Mouse (Mus musculus) embryonic facial prominence, embryonic 10.5 days (tissue): ENCODE measurements at regions not wholly inside any gene's neighbourhood (a gene's known extent, or its start where the extent isn't known, plus 50 kb on each side); places are given as distances from the start of the nearest gene placed in this dataset.
A peak's percentile ranks its signal among the peaks of the same experiment; 100 is the strongest.

ENCODE experiments used
- DNase-seq: peaks from one replicate; pipeline ENCODE4 v3.0.0-alpha.2; 2017; ENCODE audit warnings: low spot score
- H3K27ac ChIP-seq: fragments of 300-500 bp; sonication (generic); replicated peaks from 2 replicates; pipeline ENCODE4 v1.5.1; 2016; ENCODE audit warnings: mild to moderate bottlenecking
- H3K27me3 ChIP-seq: fragments of 300-500 bp; sonication (generic); replicated peaks from 2 replicates; pipeline ENCODE4 v1.6.1; 2016; ENCODE audit warnings: low read depth, mild to moderate bottlenecking; ENCODE audit not compliant: poor library complexity, severe bottlenecking
- H3K36me3 ChIP-seq: fragments of 300-500 bp; sonication (generic); replicated peaks from 2 replicates; pipeline ENCODE4 v1.6.1; 2016; ENCODE audit warnings: mild to moderate bottlenecking, moderate library complexity
- H3K4me1 ChIP-seq: fragments of 300-500 bp; sonication (generic); 2 replicates; pipeline ENCODE4 v1.6.1; 2016
- H3K4me3 ChIP-seq: fragments of 300-500 bp; sonication (generic); 2 replicates; pipeline ENCODE4 v1.5.1; 2016; ENCODE audit warnings: mild to moderate bottlenecking, moderate library complexity
- H3K9me3 ChIP-seq: fragments of 300-500 bp; sonication (generic); 2 replicates; pipeline ENCODE4 v1.6.1; 2016; ENCODE audit warnings: mild to moderate bottlenecking
- WGBS: fragments of 180-500 bp; shearing (Covaris S2); methylation state at CpG from one replicate; pipeline ENCODE4 v1.1.7; 2016; 5-methylcytosine and 5-hydroxymethylcytosine counted together

DNA sequence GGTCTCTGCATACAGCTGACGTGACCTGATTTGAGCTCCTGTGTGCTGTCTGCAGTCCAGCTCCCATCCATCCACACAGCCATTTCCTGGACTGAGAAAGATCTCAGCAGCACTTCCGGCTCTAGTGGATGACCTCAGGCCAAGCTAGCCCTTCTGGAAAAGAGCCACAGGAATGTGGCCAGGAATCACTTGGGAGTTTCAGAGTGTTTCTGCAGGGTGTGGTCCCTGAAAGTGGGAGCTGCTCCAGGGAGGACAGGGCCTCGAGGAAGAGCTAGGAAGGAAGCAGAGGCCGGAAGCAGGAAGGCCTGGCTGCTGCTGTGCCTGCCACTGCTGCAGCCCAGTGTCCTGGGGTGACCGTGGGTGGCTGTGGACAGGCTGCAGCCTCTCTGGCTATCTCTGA lies 142.5 kb downstream of the Chst1 start:
- no peaks in the 10 kb centered on the region for H3K27me3 ChIP-seq
- H3K4me3 ChIP-seq, result no peak overlapping the region
- H3K9me3 ChIP-seq, result no peaks in the 10 kb centered on the region
- H3K36me3 ChIP-seq, result no peaks in the 10 kb centered on the region
- H3K27ac ChIP-seq, result no peak overlapping the region
- WGBS, result 57% methylated on average over 5 of the region's 5 CpGs
- DNase-seq, result no peak
- H3K4me1 ChIP-seq, result peaks cover 29% of the 10 kb centered on the region

- Histone ChIP-seq H3K27me3 (no peaks in the 10 kb centered on the region), H3K27ac (no peak overlapping the region), H3K4me3 (no peak overlapping the region), H3K36me3 (no peaks in the 10 kb centered on the region), H3K9me3 (no peaks in the 10 kb centered on the region), H3K4me1 (peaks cover 27% of the 10 kb centered on the region)
- no peak for DNase-seq
These were observed 143.2 kb downstream of the Chst1 start for GRCm38 (mm10) chr2:92742671-92743070.

GRCm38 (mm10) chr2:92743152-92743551 lies 143.6 kb downstream of the Chst1 start:
- 49% methylated on average over 5 of the region's 5 CpGs for WGBS
- Histone ChIP-seq H3K9me3 (no peaks in the 10 kb centered on the region), H3K27me3 (no peaks in the 10 kb centered on the region), H3K4me1 (peaks cover 23% of the 10 kb centered on the region), H3K27ac (no peak overlapping the region), H3K36me3 (no peaks in the 10 kb centered on the region), H3K4me3 (no peak overlapping the region)
- DNase-seq, result no peak

DNA sequence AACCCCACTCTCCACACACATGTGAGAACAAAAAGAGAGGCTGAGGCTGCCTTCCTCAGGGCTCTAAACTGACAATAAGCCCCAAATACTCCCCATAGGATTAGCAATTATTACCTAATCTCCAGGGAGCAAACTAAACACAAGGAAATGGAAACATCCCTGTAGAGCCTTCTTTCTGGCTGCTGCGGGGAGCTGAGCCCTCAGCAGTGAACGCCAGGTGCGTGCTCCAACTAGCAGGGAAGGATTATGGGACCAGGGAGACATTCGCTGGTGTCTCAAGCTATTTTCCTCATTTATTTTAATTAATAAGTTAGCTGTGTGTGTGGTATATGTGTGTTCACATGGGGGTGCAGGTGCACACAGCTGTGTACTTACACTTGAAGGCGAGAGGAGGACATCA lies 144.4 kb downstream of the Chst1 start:
- Histone ChIP-seq H3K4me1 (peaks cover 21% of the 10 kb centered on the region), H3K4me3 (no peak overlapping the region), H3K27ac (no peak overlapping the region), H3K27me3 (no peaks in the 10 kb centered on the region), H3K36me3 (no peaks in the 10 kb centered on the region), H3K9me3 (no peaks in the 10 kb centered on the region)
- DNase-seq, result no peak
- 52% methylated on average over 5 of the region's 5 CpGs for WGBS

- WGBS, result 75% methylated on average over 2 of the region's 2 CpGs
These were observed 147.9 kb downstream of the Chst1 start for GRCm38 (mm10) chr2:92747406-92747805.

GRCm38 (mm10) chr2:92750116-92750515 lies 150.6 kb downstream of the Chst1 start:
- H3K27me3 ChIP-seq, result no peaks in the 10 kb centered on the region
- no peak for DNase-seq
- H3K4me1 ChIP-seq, result peaks cover 20% of the 10 kb centered on the region
- no peaks in the 10 kb centered on the region for H3K9me3 ChIP-seq
- H3K36me3 ChIP-seq, result no peaks in the 10 kb centered on the region
- H3K4me3 ChIP-seq, result no peak overlapping the region
- peak overlapping the region; percentile 45; the same call in 1 of the 2 replicates for H3K27ac ChIP-seq
- 52% methylated on average over 4 of the region's 4 CpGs for whole genome bisulfite sequencing

More at GRCm38 (mm10) chr2:92747406-92747805, 147.9 kb downstream of the Chst1 start:
- H3K4me3 ChIP-seq, result no peak overlapping the region
- H3K4me1 ChIP-seq, result peaks cover 36% of the 10 kb centered on the region
- DNase-seq, result no peak
- H3K27me3 ChIP-seq, result no peaks in the 10 kb centered on the region
- H3K36me3 ChIP-seq, result no peaks in the 10 kb centered on the region
- no peak overlapping the region for H3K27ac ChIP-seq
- H3K9me3 ChIP-seq, result no peaks in the 10 kb centered on the region

- Histone ChIP-seq H3K27ac (peak overlapping the region; percentile 14; the same call in 1 of the 2 replicates), H3K27me3 (no peaks in the 10 kb centered on the region)
- DNase-seq, result no peak
These were observed 151.2 kb downstream of the Chst1 start for GRCm38 (mm10) chr2:92750672-92751071.

GRCm38 (mm10) chr2:92751256-92751655 lies 151.7 kb downstream of the Chst1 start:
- H3K27ac ChIP-seq, result peak overlapping the region; percentile 14; the same call in 1 of the 2 replicates
- no peak overlapping the region for H3K4me3 ChIP-seq
- H3K9me3 ChIP-seq, result no peaks in the 10 kb centered on the region
- H3K27me3 ChIP-seq, result no peaks in the 10 kb centered on the region
- WGBS, result 61% methylated on average over 8 of the region's 8 CpGs
- no peaks in the 10 kb centered on the region for H3K36me3 ChIP-seq
- no peak for DNase-seq
- peaks cover 20% of the 10 kb centered on the region for H3K4me1 ChIP-seq

More at GRCm38 (mm10) chr2:92750672-92751071, 151.2 kb downstream of the Chst1 start:
- peaks cover 20% of the 10 kb centered on the region for H3K4me1 ChIP-seq
- WGBS, result 54% methylated on average over 4 of the region's 4 CpGs
- no peaks in the 10 kb centered on the region for H3K36me3 ChIP-seq
- H3K4me3 ChIP-seq, result no peak overlapping the region
- H3K9me3 ChIP-seq, result no peaks in the 10 kb centered on the region

DNA sequence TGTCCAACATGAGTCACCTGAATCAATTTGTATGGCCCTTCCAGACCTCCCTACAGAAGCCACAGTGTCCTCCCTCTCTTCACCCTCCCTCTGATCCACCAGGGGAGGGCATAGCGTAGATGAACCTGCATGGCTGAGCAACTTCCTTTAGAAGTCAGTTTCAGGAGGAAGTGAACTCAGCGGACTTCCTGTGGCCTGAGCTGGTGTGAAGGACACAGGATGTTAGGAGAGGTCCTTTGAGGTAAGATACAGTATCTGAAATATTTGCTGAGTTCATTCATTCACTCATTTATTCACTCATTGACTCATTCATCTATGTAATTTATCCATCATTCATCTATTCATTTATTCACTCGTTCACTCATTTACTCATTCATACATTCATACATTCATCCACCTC lies 152.6 kb downstream of the Chst1 start:
- 86% methylated on average over 3 of the region's 3 CpGs for WGBS
- Histone ChIP-seq H3K4me3 (no peak overlapping the region), H3K27ac (no peak overlapping the region), H3K36me3 (no peaks in the 10 kb centered on the region), H3K27me3 (no peaks in the 10 kb centered on the region), H3K9me3 (no peaks in the 10 kb centered on the region), H3K4me1 (peaks cover 20% of the 10 kb centered on the region)
- no peak for DNase-seq

DNA sequence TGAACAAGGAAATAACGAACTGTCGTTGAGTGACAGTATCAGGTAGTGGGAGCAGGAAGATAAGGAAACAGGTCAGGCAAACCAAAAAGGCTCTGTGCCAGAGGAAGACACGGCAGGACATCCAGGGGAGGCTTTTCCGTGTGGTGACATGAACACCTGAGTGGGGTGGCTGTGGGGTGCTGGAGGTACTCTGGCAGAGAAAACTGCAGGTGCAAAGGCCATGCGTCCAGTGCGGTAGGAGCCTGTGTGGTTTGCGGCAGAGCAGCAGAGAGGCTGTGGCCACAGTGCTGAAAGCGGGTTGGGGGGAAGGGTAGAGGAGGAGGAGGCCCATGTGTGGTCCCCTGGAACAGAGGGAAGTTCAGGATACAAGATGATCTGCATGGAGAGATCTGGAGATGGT lies 153.3 kb downstream of the Chst1 start:
- Histone ChIP-seq H3K36me3 (no peaks in the 10 kb centered on the region), H3K27ac (no peak overlapping the region), H3K9me3 (no peaks in the 10 kb centered on the region), H3K4me1 (peaks cover 20% of the 10 kb centered on the region), H3K27me3 (no peaks in the 10 kb centered on the region), H3K4me3 (no peak overlapping the region)
- 83% methylated on average over 8 of the region's 8 CpGs for WGBS
- DNase-seq, result no peak

DNA sequence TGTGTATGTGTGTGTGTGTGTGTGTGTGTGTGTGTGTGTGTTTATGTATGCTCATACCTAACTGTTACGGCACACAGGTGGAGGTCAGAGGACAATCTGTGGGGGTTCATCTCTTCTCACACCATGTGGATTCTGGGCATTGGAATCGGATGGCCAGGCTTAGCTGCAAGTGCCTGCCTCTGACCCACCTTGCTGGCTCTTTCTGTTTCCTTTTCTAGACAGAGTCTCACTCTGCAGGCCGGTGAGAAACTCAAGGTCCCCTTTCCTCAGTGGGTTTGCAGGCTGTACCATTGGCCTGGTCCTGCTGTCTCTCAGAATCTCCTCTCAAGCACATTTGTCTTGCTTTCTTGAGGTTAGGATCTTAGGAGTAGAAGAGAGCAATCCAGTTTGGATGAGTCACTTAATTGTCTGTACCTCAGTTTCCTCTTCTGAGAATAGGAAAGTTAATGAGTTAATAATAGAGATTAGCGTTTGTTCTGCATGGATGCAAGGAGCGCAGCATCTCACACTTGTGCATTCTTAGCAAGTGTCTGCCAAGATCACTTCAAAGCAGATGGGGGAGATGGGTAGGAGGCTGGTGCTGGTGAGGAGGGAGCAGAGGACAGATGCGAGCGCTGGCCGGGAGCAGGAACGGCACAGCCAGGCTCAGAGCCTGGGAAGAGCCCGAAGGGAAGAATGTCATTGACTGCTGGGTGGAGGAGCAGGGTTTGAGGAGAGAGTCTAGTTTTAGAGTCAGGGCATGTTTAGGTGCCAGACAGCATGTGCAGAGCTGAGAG lies 155.2 kb downstream of the Chst1 start:
- WGBS, result 73% methylated on average over 10 of the region's 10 CpGs
- H3K36me3 ChIP-seq, result no peaks in the 10 kb centered on the region
- DNase-seq, result no peak
- no peaks in the 10 kb centered on the region for H3K27me3 ChIP-seq
- H3K4me3 ChIP-seq, result no peak overlapping the region
- peaks cover 22% of the 10 kb centered on the region for H3K4me1 ChIP-seq
- H3K27ac ChIP-seq, result no peak overlapping the region
- no peaks in the 10 kb centered on the region for H3K9me3 ChIP-seq

DNA sequence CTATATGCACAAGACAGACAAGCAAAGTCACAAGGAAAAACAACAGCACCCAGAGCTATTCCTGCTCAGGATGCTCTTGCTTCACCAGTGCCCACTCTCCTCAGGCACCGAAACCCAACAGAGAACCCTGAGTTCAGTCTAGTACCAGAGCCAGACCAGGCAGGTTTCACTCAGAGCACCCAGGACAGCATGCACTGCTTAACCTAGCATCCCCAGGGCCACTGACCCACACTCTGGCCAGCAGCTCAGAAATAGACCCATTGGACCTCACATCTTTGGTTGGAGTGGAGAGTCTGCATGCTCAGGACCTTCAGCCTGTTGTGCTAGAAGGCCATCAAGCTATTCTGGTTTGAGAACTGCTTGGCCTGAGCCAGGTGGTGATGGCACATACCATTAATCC lies 157.0 kb downstream of the Chst1 start:
- 98% methylated on average over 1 of the region's 1 CpGs for WGBS
- Histone ChIP-seq H3K9me3 (no peaks in the 10 kb centered on the region), H3K4me1 (peaks cover 6% of the 10 kb centered on the region), H3K27ac (no peak overlapping the region), H3K36me3 (no peaks in the 10 kb centered on the region), H3K4me3 (no peak overlapping the region), H3K27me3 (no peaks in the 10 kb centered on the region)
- peak; percentile 3 for DNase-seq

- DNase-seq, result peak; percentile 6
- Histone ChIP-seq H3K4me3 (no peak overlapping the region), H3K27me3 (no peaks in the 10 kb centered on the region), H3K36me3 (no peaks in the 10 kb centered on the region), H3K9me3 (no peaks in the 10 kb centered on the region), H3K4me1 (peaks cover 6% of the 10 kb centered on the region; the same call in 1 of the 2 replicates), H3K27ac (no peak overlapping the region)
- WGBS, result 69% methylated on average over 3 of the region's 3 CpGs
These were observed 156.1 kb upstream of the Syt13 start for GRCm38 (mm10) chr2:92758775-92759174.
